Mouse (Mus musculus) heart, embryonic 14.5 days (tissue): Measurements from ENCODE around the gene Capn10. TPM values are rescaled to one million over a fixed set of nuclear protein-coding genes. Genes with fewer than 3 reads are reported as not detected.
A peak's percentile ranks its signal among the peaks of the same experiment; 100 is the strongest.
"Not testable (repeated sequence)": the region's sequence is repeated elsewhere in the genome, so short reads cannot be mapped to it uniquely, and the experiment has no call there.

ENCODE experiments used
- ATAC-seq: fragments of 200-750 bp; cut with Nextera tagmentation; 2 replicates; pipeline ENCODE4 v1.8.0; 2017; ENCODE audit warnings: low read depth, moderate TSS enrichment; ENCODE audit not compliant: insufficient number of reproducible peaks, insufficient read depth, low FRiP score
- H3K27ac ChIP-seq, 2 experiments: fragments of 200-500 bp in 1 of 2; fragments of 300-500 bp in 1 of 2; sonication (generic) in 1 of 2; replicated peaks in 1 of 2; 2 replicates each; pipeline ENCODE4 v1.5.1; 2012 to 2014; ENCODE audit warnings: low read depth in 2 of 2, low read length in 2 of 2, control low read depth in 1 of 2, mild to moderate bottlenecking in 1 of 2, mixed read lengths in 1 of 2; ENCODE audit not compliant: control insufficient read depth in 1 of 2, insufficient read depth in 1 of 2
- H3K27me3 ChIP-seq: fragments of 300-500 bp; sonication (generic); 2 replicates; pipeline ENCODE4 v1.6.1; 2014; ENCODE audit warnings: mild to moderate bottlenecking, low read length, control low read depth; ENCODE audit not compliant: control insufficient read depth, insufficient read depth
- H3K36me3 ChIP-seq: fragments of 300-500 bp; sonication (generic); 2 replicates; pipeline ENCODE4 v1.6.1; 2014; ENCODE audit warnings: mild to moderate bottlenecking, control low read depth, low read length, mixed read lengths; ENCODE audit not compliant: control insufficient read depth, insufficient read depth
- H3K4me1 ChIP-seq, 2 experiments: fragments of 200-500 bp in 1 of 2; fragments of 300-500 bp in 1 of 2; sonication (generic) in 1 of 2; 2 replicates each; pipeline ENCODE4 v1.6.1; 2012 to 2014; ENCODE audit warnings: low read length in 2 of 2, control low read depth in 1 of 2, mixed read lengths in 1 of 2; ENCODE audit not compliant: control insufficient read depth in 2 of 2, insufficient read depth in 2 of 2
- H3K4me2 ChIP-seq: fragments of 300-500 bp; sonication (generic); 2 replicates; pipeline ENCODE4 v1.6.1; 2014; ENCODE audit warnings: mild to moderate bottlenecking, low read length
- H3K4me3 ChIP-seq, 2 experiments: fragments of 200-500 bp in 1 of 2; fragments of 300-500 bp in 1 of 2; sonication (generic) in 1 of 2; 2 replicates each; pipeline ENCODE4 v1.5.1; 2012 to 2014; ENCODE audit warnings: low read length in 2 of 2, mild to moderate bottlenecking in 2 of 2, control low read depth in 1 of 2, low read depth in 1 of 2, moderate library complexity in 1 of 2; ENCODE audit not compliant: control insufficient read depth in 1 of 2, insufficient read depth in 1 of 2
- H3K9ac ChIP-seq: fragments of 300-500 bp; sonication (generic); 2 replicates; pipeline ENCODE4 v1.6.1; 2014; ENCODE audit warnings: mild to moderate bottlenecking, low read length
- H3K9me3 ChIP-seq: fragments of 300-500 bp; sonication (generic); 2 replicates; pipeline ENCODE4 v1.6.1; 2016; ENCODE audit warnings: low read length, control low read depth; ENCODE audit not compliant: control insufficient read depth
- WGBS: fragments of 180-500 bp; shearing (Covaris S2); extraction: QIAGEN DNeasy Blood & Tissue Kit; methylation state at CpG from one replicate; pipeline ENCODE4 v1.1.7; 2014; 5-methylcytosine and 5-hydroxymethylcytosine counted together
- polyA plus RNA-seq: library from polyadenylated mRNA; unstranded; fragments of >200 nt; fragmentation: Nextera tagmentation; extraction: Ambion mirVana; gene quantifications from 2 replicates; pipeline ENCODE4 v1.2.1, GENCODE M21; 2014

The Capn10 gene
- polyA plus RNA-seq, 1 experiment from 2014 or later = 15.7 TPM

GRCm38 (mm10) chr1:92956571-92957335 is 22.6 kb downstream of the Capn10 start:
- not testable (repeated sequence) for H3K36me3 ChIP-seq, H3K4me3 ChIP-seq, H3K27ac ChIP-seq, H3K4me1 ChIP-seq, H3K9ac ChIP-seq, H3K9me3 ChIP-seq, H3K27me3 ChIP-seq, ATAC-seq
- peak overlapping the region; percentile 52 for H3K4me2 ChIP-seq
- 3% methylated on average over 11 of the region's 11 CpGs for WGBS

- Histone ChIP-seq H3K4me2 (no peak overlapping the region), H3K9me3 (no peaks in the 10 kb centered on the region), H3K4me1 (no peaks in the 10 kb centered on the region), H3K27me3 (no peaks in the 10 kb centered on the region; the same call in 1 of the 2 replicates), H3K4me3 (no peak overlapping the region), H3K9ac (no peak overlapping the region), H3K27ac (no peak overlapping the region), H3K36me3 (no peaks in the 10 kb centered on the region)
- no peak for ATAC-seq
- 89% methylated on average over 1 of the region's 1 CpGs for WGBS
Measured at GRCm38 (mm10) chr1:92958999-92959398, 24.8 kb downstream of the Capn10 start.

- H3K4me2 ChIP-seq, H3K27me3 ChIP-seq, H3K36me3 ChIP-seq, H3K4me3 ChIP-seq, ATAC-seq, H3K27ac ChIP-seq, H3K9me3 ChIP-seq, H3K9ac ChIP-seq, H3K4me1 ChIP-seq: not testable (repeated sequence)
- WGBS = 79% methylated on average over 6 of the region's 6 CpGs
Measured at GRCm38 (mm10) chr1:92970791-92971190, 36.6 kb downstream of the Capn10 start.

- 66% methylated on average over 7 of the region's 7 CpGs for WGBS
- Histone ChIP-seq H3K9ac (no peak overlapping the region), H3K27ac (peak overlapping the region in 1 of 2 experiments; percentile 51; a peak in 2 of 4 replicates), H3K4me3 (no peak overlapping the region), H3K27me3 (no peaks in the 10 kb centered on the region), H3K9me3 (no peaks in the 10 kb centered on the region), H3K4me2 (no peak overlapping the region), H3K36me3 (no peaks in the 10 kb centered on the region), H3K4me1 (peaks cover 13 to 18% of the 10 kb centered on the region in 2 experiments)
- no peak for ATAC-seq
Measured at GRCm38 (mm10) chr1:92971879-92972795, 38.0 kb downstream of the Capn10 start.

- Histone ChIP-seq H3K27me3 (no peaks in the 10 kb centered on the region), H3K9ac (no peak overlapping the region), H3K36me3 (no peaks in the 10 kb centered on the region), H3K4me2 (no peak overlapping the region), H3K4me3 (no peak overlapping the region), H3K9me3 (no peaks in the 10 kb centered on the region), H3K4me1 (peaks cover 13 to 19% of the 10 kb centered on the region in 2 experiments), H3K27ac (peak overlapping the region in 1 of 2 experiments; percentile 51; a peak in 2 of 4 replicates)
- WGBS = 18% methylated on average over 1 of the region's 1 CpGs
- 0 out of 2 replicates have a peak, but pooled peaks have one; percentile 35 for ATAC-seq
Measured at GRCm38 (mm10) chr1:92972854-92973253, 38.7 kb downstream of the Capn10 start.

- Histone ChIP-seq H3K27me3 (no peaks in the 10 kb centered on the region), H3K9me3 (no peaks in the 10 kb centered on the region), H3K4me1 (peaks cover 26 to 35% of the 10 kb centered on the region in 2 experiments), H3K27ac (0 out of 4 replicates have a peak overlapping the region, but pooled peaks of 1 of the 2 experiments have one; percentile 10), H3K36me3 (no peaks in the 10 kb centered on the region), H3K4me2 (no peak overlapping the region), H3K4me3 (no peak overlapping the region), H3K9ac (no peak overlapping the region)
- ATAC-seq = 0 out of 2 replicates have a peak, but pooled peaks have one; percentile 20
- 20% methylated on average over 6 of the region's 6 CpGs for WGBS
Measured at GRCm38 (mm10) chr1:92976141-92976566, 42.0 kb downstream of the Capn10 start.

GRCm38 (mm10) chr1:92978645-92979044 is 44.5 kb downstream of the Capn10 start:
- Histone ChIP-seq H3K36me3 (no peaks in the 10 kb centered on the region), H3K27ac (no peak overlapping the region), H3K4me1 (peaks cover 22 to 31% of the 10 kb centered on the region in 2 experiments), H3K27me3 (no peaks in the 10 kb centered on the region), H3K9ac (peak overlapping the region; percentile 21; the same call in 1 of the 2 replicates), H3K9me3 (no peaks in the 10 kb centered on the region), H3K4me3 (no peak overlapping the region), H3K4me2 (peak overlapping the region; percentile 41)
- no peak for ATAC-seq
- WGBS = 29% methylated on average over 7 of the region's 7 CpGs
